Mouse (Mus musculus): ENCODE results near the gene Rap1a. TPM values are rescaled to one million over a fixed set of nuclear protein-coding genes. Genes with fewer than 3 reads are reported as not detected.

Gene Rap1a
- polyA plus RNA-seq, 1 experiment from 2014 or later: 166 TPM

DNA sequence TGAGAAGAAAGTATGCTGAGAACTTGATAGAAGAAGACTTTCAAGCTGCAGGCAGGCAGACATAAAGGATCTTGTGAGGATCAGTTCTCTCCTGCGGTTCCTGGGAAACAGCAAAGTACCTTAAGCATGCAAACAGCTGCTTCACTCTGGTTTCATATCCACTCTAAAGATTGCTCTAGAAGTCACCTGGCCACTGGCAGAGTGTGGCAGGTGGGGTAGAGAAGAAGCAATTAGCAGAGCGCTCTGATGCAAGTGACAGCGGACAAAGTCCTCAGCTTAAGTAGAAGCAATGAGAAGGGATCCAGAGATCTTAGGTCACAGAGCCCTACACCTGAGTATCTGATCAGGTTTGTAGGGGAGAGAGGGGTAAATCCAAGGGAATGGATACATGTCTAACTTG lies 30.4 kb upstream of the Rap1a start:
- WGBS: 84% methylated on average over 3 of the region's 3 CpGs
- Histone ChIP-seq H3K9ac (replicated peaks; ENCODE audit: low read depth) (no peak overlapping the region), H3K4me1 (ENCODE audit: insufficient read depth, low read depth, low read length) (no peaks in the 10 kb centered on the region), H3K9me3 (ENCODE audit: low read length) (no peaks in the 10 kb centered on the region), H3K4me2 (replicated peaks; ENCODE audit: low read depth, low read length) (no peak overlapping the region), H3K27ac (ENCODE audit: low read length) (no peak overlapping the region), H3K4me3 (ENCODE audit: low read depth, low read length) (no peak overlapping the region), H3K27me3 (replicated peaks; ENCODE audit: insufficient read depth, low read length) (no peaks in the 10 kb centered on the region), H3K36me3 (ENCODE audit: insufficient read depth, low read length) (no peaks in the 10 kb centered on the region)
- DNase-seq (ENCODE audit: low spot score): no peak
- ATAC-seq: no peak
- no peak for TF ChIP-seq CTCF (IDR thresholded peaks at IDR 0.05)
- no peak for TF ChIP-seq EP300 (IDR thresholded peaks at IDR 0.05)

DNA sequence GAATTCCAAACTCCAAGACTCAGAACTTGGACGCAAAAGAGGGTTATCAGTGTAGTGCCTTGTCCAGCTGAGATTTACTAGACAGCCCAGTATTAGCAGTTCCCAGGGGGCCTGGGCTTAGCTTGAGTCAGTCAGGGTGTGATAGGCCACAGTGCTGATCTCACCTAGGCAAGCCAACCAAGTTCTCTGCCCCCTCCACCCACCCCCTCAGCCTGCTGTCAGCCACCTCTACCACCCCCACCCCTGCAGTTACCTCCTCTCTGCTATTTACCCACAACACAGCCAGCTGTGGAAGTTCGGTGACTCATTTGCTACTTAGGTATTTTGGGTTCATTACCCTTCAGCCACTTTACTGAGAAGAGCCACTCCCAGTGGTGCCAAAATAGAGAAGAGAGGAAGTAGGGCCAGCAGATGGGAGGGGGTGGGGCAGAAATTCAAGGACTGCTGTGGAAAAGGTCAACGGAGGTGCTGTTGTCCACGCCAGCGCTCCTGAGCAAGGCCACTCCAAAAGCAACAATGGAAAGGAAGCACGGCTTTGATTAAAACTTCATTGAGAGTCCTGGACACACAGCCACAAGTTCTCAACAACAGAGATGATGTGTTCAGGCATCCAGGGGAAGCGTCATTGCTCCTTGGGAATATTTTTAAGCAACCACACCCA lies 24.5 kb upstream of the Rap1a start:
- ATAC-seq: peak; percentile 93
- H3K36me3 ChIP-seq (ENCODE audit: insufficient read depth, low read length): no peaks in the 10 kb centered on the region
- H3K9ac ChIP-seq (replicated peaks; ENCODE audit: low read depth): no peak overlapping the region
- no peaks in the 10 kb centered on the region for H3K27me3 ChIP-seq (replicated peaks; ENCODE audit: insufficient read depth, low read length)
- TF ChIP-seq EP300 (IDR thresholded peaks at IDR 0.05) (peak; percentile 87), CTCF (IDR thresholded peaks at IDR 0.05) (no peak)
- no peaks in the 10 kb centered on the region for H3K9me3 ChIP-seq (ENCODE audit: low read length)
- 27% methylated on average over 7 of the region's 7 CpGs for WGBS
- DNase-seq (ENCODE audit: low spot score): peak; percentile 87
- no peak overlapping the region for H3K4me3 ChIP-seq (ENCODE audit: low read depth, low read length)
- H3K4me2 ChIP-seq (replicated peaks; ENCODE audit: low read depth, low read length): no peak overlapping the region
- H3K27ac ChIP-seq (ENCODE audit: low read length): peak overlapping the region; percentile 59
- H3K4me1 ChIP-seq (ENCODE audit: insufficient read depth, low read depth, low read length): peaks cover 8% of the 10 kb centered on the region; the same call in 1 of the 2 replicates

GRCm38 (mm10) chr3:105824704-105825103 lies 23.6 kb upstream of the Rap1a start:
- ATAC-seq (no peak), DNase-seq (ENCODE audit: low spot score) (no peak)
- Histone ChIP-seq H3K4me3 (ENCODE audit: low read depth, low read length) (no peak overlapping the region), H3K4me2 (replicated peaks; ENCODE audit: low read depth, low read length) (no peak overlapping the region), H3K4me1 (ENCODE audit: insufficient read depth, low read depth, low read length) (peaks cover 12% of the 10 kb centered on the region; the same call in 1 of the 2 replicates), H3K27me3 (replicated peaks; ENCODE audit: insufficient read depth, low read length) (no peaks in the 10 kb centered on the region), H3K9me3 (ENCODE audit: low read length) (no peaks in the 10 kb centered on the region), H3K27ac (ENCODE audit: low read length) (no peak overlapping the region), H3K9ac (replicated peaks; ENCODE audit: low read depth) (no peak overlapping the region), H3K36me3 (ENCODE audit: insufficient read depth, low read length) (no peaks in the 10 kb centered on the region)
- WGBS: 54% methylated on average over 2 of the region's 2 CpGs
- TF ChIP-seq CTCF (IDR thresholded peaks at IDR 0.05) (no peak), EP300 (IDR thresholded peaks at IDR 0.05) (no peak)

DNA sequence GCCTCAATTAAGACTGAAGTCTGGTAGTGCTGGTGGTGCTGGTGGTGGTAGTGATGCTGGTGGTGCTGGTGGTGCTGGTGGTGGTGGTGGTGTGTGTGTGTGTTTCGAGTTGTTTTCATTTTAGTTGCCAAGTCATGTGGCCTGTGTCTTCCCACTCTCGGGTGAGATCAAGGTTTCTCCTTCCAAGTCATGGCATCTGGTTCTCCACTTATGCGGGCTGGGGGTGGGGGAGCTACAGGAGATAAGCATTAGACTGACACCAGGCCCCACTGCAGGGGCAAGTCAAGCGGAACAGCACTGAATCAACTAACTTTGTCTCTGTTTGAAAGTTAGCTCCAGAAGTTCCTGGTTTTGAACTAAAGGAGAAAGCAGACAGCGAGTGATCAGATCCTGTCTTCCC lies 23.0 kb upstream of the Rap1a start:
- Histone ChIP-seq H3K27ac (ENCODE audit: low read length) (no peak overlapping the region), H3K4me1 (ENCODE audit: insufficient read depth, low read depth, low read length) (peaks cover 12% of the 10 kb centered on the region; the same call in 1 of the 2 replicates), H3K36me3 (ENCODE audit: insufficient read depth, low read length) (no peaks in the 10 kb centered on the region), H3K9ac (replicated peaks; ENCODE audit: low read depth) (no peak overlapping the region), H3K4me2 (replicated peaks; ENCODE audit: low read depth, low read length) (no peak overlapping the region), H3K9me3 (ENCODE audit: low read length) (no peaks in the 10 kb centered on the region), H3K4me3 (ENCODE audit: low read depth, low read length) (no peak overlapping the region), H3K27me3 (replicated peaks; ENCODE audit: insufficient read depth, low read length) (no peaks in the 10 kb centered on the region)
- no peak for DNase-seq (ENCODE audit: low spot score)
- no peak for ATAC-seq
- TF ChIP-seq CTCF (IDR thresholded peaks at IDR 0.05) (no peak), EP300 (IDR thresholded peaks at IDR 0.05) (no peak)
- whole genome bisulfite sequencing: 45% methylated on average over 5 of the region's 5 CpGs

DNA sequence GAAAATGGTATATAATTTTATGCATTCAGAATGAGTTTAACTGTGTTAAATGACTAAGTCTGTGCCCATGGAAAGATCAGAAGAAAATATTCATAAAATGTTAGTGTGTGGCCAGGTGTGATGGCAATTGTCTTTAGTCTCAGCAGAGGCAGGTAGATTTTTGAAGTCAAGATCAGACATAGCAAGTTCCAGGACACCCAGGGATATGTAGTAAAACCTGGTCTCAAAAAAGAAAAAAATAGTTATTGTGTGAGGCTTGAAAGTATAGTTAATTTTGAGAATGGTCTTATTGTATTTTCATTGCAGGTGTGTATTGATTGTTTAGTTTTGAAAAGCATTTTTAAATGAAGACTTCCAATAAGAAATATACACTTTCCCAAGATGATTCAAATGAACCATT lies 22.5 kb upstream of the Rap1a start:
- ATAC-seq: no peak
- Histone ChIP-seq H3K27ac (ENCODE audit: low read length) (no peak overlapping the region), H3K9me3 (ENCODE audit: low read length) (no peaks in the 10 kb centered on the region), H3K4me3 (ENCODE audit: low read depth, low read length) (no peak overlapping the region), H3K4me1 (ENCODE audit: insufficient read depth, low read depth, low read length) (peaks cover 12% of the 10 kb centered on the region; the same call in 1 of the 2 replicates), H3K36me3 (ENCODE audit: insufficient read depth, low read length) (no peaks in the 10 kb centered on the region), H3K4me2 (replicated peaks; ENCODE audit: low read depth, low read length) (no peak overlapping the region), H3K27me3 (replicated peaks; ENCODE audit: insufficient read depth, low read length) (no peaks in the 10 kb centered on the region), H3K9ac (replicated peaks; ENCODE audit: low read depth) (no peak overlapping the region)
- no peak for DNase-seq (ENCODE audit: low spot score)
- TF ChIP-seq EP300 (IDR thresholded peaks at IDR 0.05) (no peak), CTCF (IDR thresholded peaks at IDR 0.05) (no peak)

DNA sequence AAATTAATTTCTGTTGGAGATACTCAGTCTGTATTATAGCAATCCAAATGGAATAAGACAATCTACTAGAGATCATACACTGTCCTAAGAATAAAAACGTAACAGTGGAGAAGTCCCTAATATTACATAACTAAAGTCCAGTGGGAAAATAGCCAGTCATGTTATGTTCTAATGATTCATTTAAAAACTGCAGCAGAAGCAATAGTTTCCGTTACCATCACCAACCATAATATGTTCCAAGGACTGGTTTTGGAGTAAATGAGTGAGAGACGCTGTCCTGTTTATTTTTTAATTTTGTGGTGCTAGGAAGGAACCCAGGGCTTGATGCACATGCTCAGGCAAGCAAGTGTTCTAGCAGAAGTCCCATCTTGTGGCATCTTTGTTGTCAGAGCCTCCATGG lies 20.4 kb upstream of the Rap1a start:
- Histone ChIP-seq H3K4me3 (ENCODE audit: low read depth, low read length) (no peak overlapping the region), H3K4me1 (ENCODE audit: insufficient read depth, low read depth, low read length) (peaks cover 12% of the 10 kb centered on the region; the same call in 1 of the 2 replicates), H3K27ac (ENCODE audit: low read length) (no peak overlapping the region), H3K9me3 (ENCODE audit: low read length) (no peaks in the 10 kb centered on the region), H3K9ac (replicated peaks; ENCODE audit: low read depth) (no peak overlapping the region), H3K36me3 (ENCODE audit: insufficient read depth, low read length) (no peaks in the 10 kb centered on the region), H3K27me3 (replicated peaks; ENCODE audit: insufficient read depth, low read length) (no peaks in the 10 kb centered on the region), H3K4me2 (replicated peaks; ENCODE audit: low read depth, low read length) (no peak overlapping the region)
- DNase-seq (ENCODE audit: low spot score) (no peak), ATAC-seq (no peak)
- TF ChIP-seq CTCF (IDR thresholded peaks at IDR 0.05) (no peak), EP300 (IDR thresholded peaks at IDR 0.05) (no peak)
- WGBS: 80% methylated on average over 3 of the region's 3 CpGs
